Mouse (Mus musculus) bone marrow, adult 2 months (tissue): Measurements from ENCODE around the gene Soat1.

Source experiments
- CTCF ChIP-seq: fragments of 200-500 bp; IDR thresholded peaks from 2 replicates; pipeline ENCODE4 v1.5.1; 2011; ENCODE audit warnings: low read length, control low read depth; ENCODE audit not compliant: control insufficient read depth, insufficient read depth
- POLR2A ChIP-seq: fragments of 200-500 bp; IDR thresholded peaks from 2 replicates; pipeline ENCODE4 v1.6.1; 2011; ENCODE audit warnings: low read depth, mild to moderate bottlenecking, control low read depth, low read length, borderline replicate concordance; ENCODE audit not compliant: control insufficient read depth

DNA sequence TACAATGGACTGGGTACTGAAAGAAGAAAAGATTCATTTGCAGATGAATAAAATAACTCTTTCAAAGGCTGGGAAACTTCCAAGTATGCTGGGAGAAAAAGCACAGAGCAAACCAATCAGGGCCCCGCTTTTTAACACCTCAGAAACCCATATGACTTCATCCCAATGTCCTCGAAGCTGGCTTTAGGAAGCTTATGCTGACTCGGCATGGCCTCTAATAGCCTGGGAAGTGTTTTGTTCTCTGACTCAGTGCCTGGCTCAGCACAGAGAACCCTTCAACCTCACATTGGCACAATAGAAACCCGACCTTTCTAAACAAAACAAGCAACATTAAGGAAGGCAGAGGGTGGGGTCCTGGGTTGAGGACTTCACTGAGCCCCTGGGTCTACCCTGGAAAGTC lies 23.7 kb downstream of the Soat1 start:
- TF ChIP-seq POLR2A (no peak), CTCF (no peak)
